Mouse (Mus musculus) brain, embryonic 14.5 days (tissue): Measurements from ENCODE around the gene Zc3h10.

ENCODE experiments used
- CTCF ChIP-seq: fragments of 200-500 bp; IDR thresholded peaks from 2 replicates; pipeline ENCODE4 v1.5.1; 2012; ENCODE audit warnings: inconsistent platforms, mild to moderate bottlenecking, moderate library complexity, borderline replicate concordance; ENCODE audit not compliant: insufficient read depth, insufficient read length; ENCODE audit errors: extremely low read depth
- POLR2A ChIP-seq: fragments of 200-500 bp; IDR thresholded peaks from 2 replicates; pipeline ENCODE4 v1.6.1; 2012; ENCODE audit warnings: mild to moderate bottlenecking, inconsistent platforms, borderline replicate concordance; ENCODE audit not compliant: poor library complexity, insufficient read depth, insufficient read length, severe bottlenecking; ENCODE audit errors: extremely low read depth

DNA sequence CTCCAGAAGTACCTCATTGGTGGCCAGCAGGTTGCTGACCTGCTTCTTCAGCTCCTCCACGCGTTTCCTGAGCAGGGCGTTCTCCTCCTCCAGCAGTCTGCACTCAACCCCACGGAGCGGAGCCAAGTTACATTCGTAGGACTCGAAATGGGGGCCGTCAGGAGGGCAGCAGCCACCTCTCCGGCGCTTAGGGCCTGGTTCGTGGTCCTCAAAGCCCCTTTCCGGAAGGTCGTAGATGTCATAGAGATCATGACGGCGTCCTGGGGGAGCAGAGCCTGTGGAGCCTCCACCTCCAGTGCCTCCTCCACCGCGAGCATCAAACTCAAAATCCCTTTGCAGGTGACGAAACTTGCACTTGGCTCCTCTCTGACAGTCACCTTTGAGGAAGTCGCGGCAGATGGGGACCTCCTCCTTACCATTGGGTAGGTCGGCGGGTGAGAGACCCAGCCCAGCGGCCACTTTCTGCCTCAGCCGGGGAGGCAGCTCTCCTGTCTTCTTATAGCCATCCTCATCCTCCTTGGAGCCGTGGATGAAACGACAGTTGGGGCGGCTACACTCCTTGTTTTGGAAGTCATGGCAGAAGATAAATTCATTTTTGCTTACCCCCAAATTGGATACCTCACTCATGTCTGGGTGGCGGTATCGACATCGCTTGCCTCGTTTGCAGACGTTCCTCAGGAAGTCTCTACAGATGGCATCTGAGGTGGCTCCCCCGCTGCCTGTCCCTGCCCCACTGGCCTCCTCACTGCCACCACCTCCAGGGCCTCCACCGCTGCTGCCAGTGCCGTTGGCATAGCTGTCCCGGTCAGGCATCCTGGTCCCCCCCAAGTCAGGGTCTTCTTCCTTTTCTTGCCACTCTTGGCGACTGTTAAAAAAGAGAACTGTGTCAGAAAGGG is 2.7 kb downstream of the Zc3h10 start:
- TF ChIP-seq POLR2A = no peak
- TF ChIP-seq CTCF = no peak
